Mouse (Mus musculus): ENCODE measurements around the gene Glrx.
"Not testable (repeated sequence)": the region's sequence is repeated elsewhere in the genome, so short reads cannot be mapped to it uniquely, and the experiment has no call there.

The Glrx gene

GRCm38 (mm10) chr13:75839719-75840481 lies at the start of gene Glrx:
Glrx (plus strand) TSS chr13:75839868.
- in situ Hi-C loops (cut with MboI; ENCODE audit: low pct_unique_long_range_greater_than_20kb in 1 of 2, low sequenced_read_pairs in 2 of 2, unreplicated experiment in 1 of 2) = no loop called here

GRCm38 (mm10) chr13:75790550-75791205 lies 49.0 kb upstream of the Glrx start:
- in situ Hi-C loops (cut with MboI; ENCODE audit: low pct_unique_long_range_greater_than_20kb in 1 of 2, low sequenced_read_pairs in 2 of 2, unreplicated experiment in 1 of 2) = loop anchor here (10.0 to 25.0 kb wide), 2 partner anchors 553 to 556 kb away; no protein-coding TSS in a partner anchor

DNA sequence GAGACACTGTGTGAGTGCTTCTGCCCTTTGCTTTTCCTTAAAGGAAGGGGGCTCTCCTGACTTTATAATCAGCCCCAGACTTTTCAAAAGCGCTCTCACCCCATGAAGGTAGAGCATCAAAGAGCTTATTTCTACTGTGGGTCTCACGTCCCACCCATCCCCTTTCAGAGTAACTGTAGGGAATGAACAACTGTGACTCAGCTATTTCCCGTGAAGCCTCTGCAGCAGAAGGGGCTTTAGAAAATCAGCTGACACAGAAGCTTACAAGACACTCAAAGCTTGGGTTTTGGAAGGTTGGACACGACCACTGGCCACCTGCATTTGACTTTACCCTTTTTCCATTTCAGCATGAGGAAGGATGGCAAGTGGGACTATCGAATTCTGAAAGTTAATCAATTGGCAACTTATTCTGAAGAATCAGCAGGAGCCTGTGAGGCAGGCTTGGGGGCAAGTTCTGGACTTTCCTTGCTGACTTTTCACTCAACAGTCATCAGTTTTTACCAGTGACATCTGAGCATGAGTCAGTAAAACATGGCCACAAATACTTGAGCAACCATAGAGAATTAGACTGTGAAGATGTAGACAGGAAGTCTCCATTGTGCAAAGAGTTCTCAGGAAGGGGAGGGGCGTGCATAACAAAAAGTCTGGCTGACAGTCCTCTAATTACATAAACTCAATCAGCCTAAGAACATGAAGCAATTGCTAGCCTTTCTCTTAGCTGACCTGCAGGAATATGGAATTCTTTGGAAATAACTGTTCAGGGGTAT lies 45.6 kb upstream of the Glrx start:
- in situ Hi-C loops (cut with MboI; ENCODE audit: low pct_unique_long_range_greater_than_20kb in 1 of 2, low sequenced_read_pairs in 2 of 2, unreplicated experiment in 1 of 2) = loop anchor here (10.0 to 25.0 kb wide), 2 partner anchors 557 to 559 kb away; no protein-coding TSS in a partner anchor

GRCm38 (mm10) chr13:75797369-75798141 lies 42.1 kb upstream of the Glrx start:
- in situ Hi-C loops (cut with MboI; ENCODE audit: low pct_unique_long_range_greater_than_20kb in 1 of 2, low sequenced_read_pairs in 2 of 2, unreplicated experiment in 1 of 2) = loop anchor here (10.0 to 25.0 kb wide), 2 partner anchors 560 to 563 kb away; no protein-coding TSS in a partner anchor

DNA sequence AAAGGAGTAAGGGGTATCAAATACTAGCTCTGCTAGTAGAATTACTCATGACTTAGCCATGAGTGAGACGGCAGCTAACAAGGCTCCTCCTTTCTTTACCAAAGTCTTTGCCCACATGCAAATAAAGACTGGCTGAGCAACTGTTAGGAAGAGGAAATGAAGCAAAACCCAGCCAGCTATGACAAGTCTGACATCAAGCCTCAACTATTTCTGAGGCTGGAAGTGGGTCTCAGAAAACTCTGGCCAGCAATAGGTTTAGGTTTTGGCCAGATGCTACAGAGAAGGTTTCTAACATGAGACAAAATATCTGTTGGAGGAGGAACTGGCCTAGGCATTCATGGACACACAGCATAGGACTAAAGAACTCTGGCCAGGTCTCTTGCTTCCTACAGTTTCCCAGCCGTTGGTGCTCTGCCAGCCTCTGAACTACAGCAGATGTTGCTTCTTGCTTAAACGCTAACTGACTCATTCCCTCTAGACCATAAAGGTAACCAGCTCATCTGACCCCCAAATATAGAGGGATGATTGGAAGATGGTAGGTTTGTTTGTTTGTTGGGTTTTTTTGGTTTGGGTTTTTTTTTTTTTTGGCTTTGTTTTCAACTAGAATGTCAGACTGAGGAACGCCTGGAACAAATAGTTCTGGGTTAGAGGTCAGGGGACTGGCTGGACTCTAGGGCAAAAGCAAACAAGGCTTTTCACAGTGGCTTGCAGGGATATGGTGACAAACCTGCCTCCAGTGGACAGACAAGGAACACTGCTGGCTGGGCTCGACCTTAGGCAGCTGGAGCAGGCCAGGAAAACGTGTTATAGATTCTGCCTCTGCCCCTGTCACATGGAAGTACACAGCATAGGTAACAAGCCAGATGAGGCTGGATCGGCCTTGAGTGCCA lies 41.0 kb upstream of the Glrx start:
- in situ Hi-C loops (cut with MboI; ENCODE audit: low pct_unique_long_range_greater_than_20kb in 1 of 2, low sequenced_read_pairs in 2 of 2, unreplicated experiment in 1 of 2) = loop anchor here (10.0 to 25.0 kb wide), 2 partner anchors 561 to 564 kb away; no protein-coding TSS in a partner anchor

DNA sequence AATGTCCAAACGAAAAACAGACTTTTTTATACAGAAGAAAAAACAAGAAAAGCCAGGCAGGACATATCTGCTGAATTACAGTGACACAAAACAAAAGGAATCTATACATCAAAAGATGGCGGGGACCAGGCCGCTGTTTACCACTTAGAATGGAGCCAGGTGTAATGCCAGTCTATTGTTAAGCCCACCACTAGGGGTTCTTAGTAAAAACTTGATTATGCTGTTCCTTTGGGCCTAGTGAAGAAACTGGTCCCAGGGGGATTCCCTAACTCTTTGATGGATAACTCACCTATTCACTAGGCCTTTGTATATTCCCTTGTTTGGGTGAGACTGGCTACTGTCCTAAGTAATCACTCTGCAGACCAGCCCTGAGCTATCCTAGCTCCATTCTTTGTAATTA lies 40.2 kb upstream of the Glrx start:
- in situ Hi-C loops (cut with MboI; ENCODE audit: low pct_unique_long_range_greater_than_20kb in 1 of 2, low sequenced_read_pairs in 2 of 2, unreplicated experiment in 1 of 2) = loop anchor here (10.0 to 25.0 kb wide), 2 partner anchors 562 to 565 kb away; no protein-coding TSS in a partner anchor

GRCm38 (mm10) chr13:75807969-75808368 lies 31.7 kb upstream of the Glrx start:
- in situ Hi-C loops (cut with MboI; ENCODE audit: low pct_unique_long_range_greater_than_20kb in 1 of 2, low sequenced_read_pairs in 2 of 2, unreplicated experiment in 1 of 2) = loop anchor here (10.0 kb wide), 1 partner anchor 67 kb away; no protein-coding TSS in a partner anchor

DNA sequence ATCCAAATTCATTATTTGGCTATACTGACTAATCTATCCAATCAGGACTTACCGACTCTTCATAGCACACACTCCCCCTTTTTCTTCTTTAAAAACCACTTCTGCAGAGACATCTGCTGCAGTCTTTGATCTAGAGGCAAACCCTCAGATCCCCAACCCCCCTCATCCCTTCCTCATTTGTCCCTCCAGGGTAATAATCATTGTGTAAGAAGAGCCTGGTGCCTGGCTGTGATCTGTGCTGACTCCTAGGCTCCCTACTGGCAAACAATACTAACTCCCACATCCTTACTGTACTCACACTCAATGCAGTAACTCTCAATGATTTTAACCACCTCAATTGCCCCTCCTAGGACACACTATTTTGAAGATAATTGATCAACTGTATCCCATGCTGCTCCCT lies 29.7 kb upstream of the Glrx start:
- in situ Hi-C loops (cut with MboI; ENCODE audit: low pct_unique_long_range_greater_than_20kb in 1 of 2, low sequenced_read_pairs in 2 of 2, unreplicated experiment in 1 of 2) = loop anchor here (10.0 kb wide), 1 partner anchor 65 kb away; no protein-coding TSS in a partner anchor

DNA sequence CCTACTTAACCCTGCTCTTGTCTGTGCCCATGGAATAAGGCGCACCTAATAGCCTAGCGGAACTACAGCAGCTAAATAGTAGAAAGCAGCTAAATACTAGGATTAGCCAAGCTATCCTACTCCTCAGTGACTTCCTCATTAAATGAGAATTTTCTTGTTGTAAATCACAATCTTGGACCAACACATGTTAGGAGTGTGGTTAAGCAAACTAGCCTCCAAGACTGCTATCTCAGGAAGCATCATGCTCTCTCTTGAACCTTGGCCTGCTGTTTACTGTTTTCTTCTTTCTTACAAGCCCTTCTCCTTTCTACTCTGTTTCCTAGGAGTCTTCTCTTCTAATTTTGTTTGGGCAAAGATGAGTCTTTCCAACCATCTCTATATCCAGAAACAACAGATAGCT lies 22.5 kb upstream of the Glrx start:
- in situ Hi-C loops (cut with MboI; ENCODE audit: low pct_unique_long_range_greater_than_20kb in 1 of 2, low sequenced_read_pairs in 2 of 2, unreplicated experiment in 1 of 2) = no loop called here

- in situ Hi-C loops (cut with MboI; ENCODE audit: low pct_unique_long_range_greater_than_20kb in 1 of 2, low sequenced_read_pairs in 2 of 2, unreplicated experiment in 1 of 2) = no loop called here
Observed at GRCm38 (mm10) chr13:75818486-75818885, 21.2 kb upstream of the Glrx start.

DNA sequence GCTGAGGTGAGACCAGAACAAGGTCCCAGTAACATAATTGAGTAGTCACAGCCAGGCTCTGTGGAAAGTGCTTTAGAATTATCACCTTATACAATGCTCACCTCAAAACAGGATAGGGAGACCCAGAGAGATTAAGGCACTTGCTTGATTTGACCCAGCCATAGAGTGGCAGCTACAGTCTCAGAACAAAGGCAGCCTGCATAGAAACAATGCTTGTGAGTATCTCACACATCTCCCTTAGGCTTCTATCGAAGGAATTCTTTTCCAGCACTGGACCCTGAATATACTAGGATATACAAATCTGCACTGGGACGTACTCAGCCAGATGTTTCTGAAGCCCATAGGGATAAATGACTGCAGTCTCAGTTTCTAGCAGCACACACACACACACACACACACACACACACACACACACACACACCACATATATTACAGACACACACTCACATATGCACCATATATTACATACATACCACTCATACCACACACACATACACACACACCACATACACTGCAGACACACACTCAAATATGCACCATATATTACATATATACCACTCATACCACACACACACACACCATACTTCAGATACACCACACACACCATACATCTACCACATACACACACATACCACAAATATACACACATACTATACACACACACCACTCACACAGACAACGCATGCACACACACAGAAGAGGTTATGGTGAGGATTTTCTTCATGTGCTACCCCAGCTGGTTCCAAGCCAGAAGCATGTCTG lies 20.5 kb upstream of the Glrx start:
- in situ Hi-C loops (cut with MboI; ENCODE audit: low pct_unique_long_range_greater_than_20kb in 1 of 2, low sequenced_read_pairs in 2 of 2, unreplicated experiment in 1 of 2) = no loop called here

GRCm38 (mm10) chr13:75819898-75820297 lies 19.8 kb upstream of the Glrx start:
- in situ Hi-C loops (cut with MboI; ENCODE audit: low pct_unique_long_range_greater_than_20kb in 1 of 2, low sequenced_read_pairs in 2 of 2, unreplicated experiment in 1 of 2) = no loop called here

DNA sequence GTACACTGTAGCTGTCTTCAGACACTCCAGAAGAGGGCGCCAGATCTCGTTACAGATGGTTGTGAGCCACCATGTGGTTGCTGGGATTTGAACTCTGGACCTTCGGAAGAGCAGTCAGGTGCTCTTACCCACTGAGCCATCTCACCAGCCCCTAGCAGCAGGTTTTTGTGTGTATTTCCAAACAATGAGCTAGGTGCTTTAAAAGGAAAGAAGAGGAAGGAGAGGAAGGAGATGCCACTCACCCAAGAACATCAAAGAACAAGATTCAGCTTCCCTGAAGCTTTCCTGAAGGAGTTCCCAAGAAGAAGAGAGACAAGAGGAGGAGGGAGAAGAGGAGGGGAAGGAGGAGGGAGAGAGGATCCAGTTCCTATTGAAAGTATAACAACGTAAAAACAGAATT lies 17.3 kb upstream of the Glrx start:
- in situ Hi-C loops (cut with MboI; ENCODE audit: low pct_unique_long_range_greater_than_20kb in 1 of 2, low sequenced_read_pairs in 2 of 2, unreplicated experiment in 1 of 2) = not testable (repeated sequence)

GRCm38 (mm10) chr13:75823201-75823600 lies 16.5 kb upstream of the Glrx start:
- in situ Hi-C loops (cut with MboI; ENCODE audit: low pct_unique_long_range_greater_than_20kb in 1 of 2, low sequenced_read_pairs in 2 of 2, unreplicated experiment in 1 of 2) = no loop called here

GRCm38 (mm10) chr13:75824611-75825319 lies 14.9 kb upstream of the Glrx start:
- in situ Hi-C loops (cut with MboI; ENCODE audit: low pct_unique_long_range_greater_than_20kb in 1 of 2, low sequenced_read_pairs in 2 of 2, unreplicated experiment in 1 of 2) = no loop called here

DNA sequence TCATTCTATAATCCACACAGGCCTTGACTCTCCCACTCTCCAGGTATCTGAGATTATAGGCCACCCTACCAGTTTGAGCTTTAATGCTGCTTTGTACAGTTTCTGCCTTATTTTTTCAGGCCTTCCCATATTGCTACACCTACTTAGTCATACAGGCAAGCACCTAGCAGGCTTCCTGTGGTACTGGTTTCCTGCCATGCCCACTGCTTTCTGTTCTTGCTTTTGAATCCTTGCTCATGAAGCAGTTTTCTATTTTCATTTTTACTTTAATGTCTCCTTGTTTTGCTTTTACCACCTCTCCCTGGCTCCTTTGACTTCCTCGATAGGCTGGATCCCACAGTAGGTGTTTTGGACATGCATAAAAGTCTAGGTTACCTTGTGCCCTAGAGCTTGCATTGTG lies 14.3 kb upstream of the Glrx start:
- in situ Hi-C loops (cut with MboI; ENCODE audit: low pct_unique_long_range_greater_than_20kb in 1 of 2, low sequenced_read_pairs in 2 of 2, unreplicated experiment in 1 of 2) = no loop called here

Measured in mouse embryonic stem cell (cell line).